Mouse (Mus musculus): Measurements from ENCODE around the gene Ivl. TPM values are rescaled to one million over a fixed set of nuclear protein-coding genes. Genes with fewer than 3 reads are reported as not detected.

Ivl gene
- total RNA-seq (2015) (0.18 TPM in 1 of 2 replicates, not detected in the other), total RNA-seq (2017) (not detected in 2 replicates)

DNA sequence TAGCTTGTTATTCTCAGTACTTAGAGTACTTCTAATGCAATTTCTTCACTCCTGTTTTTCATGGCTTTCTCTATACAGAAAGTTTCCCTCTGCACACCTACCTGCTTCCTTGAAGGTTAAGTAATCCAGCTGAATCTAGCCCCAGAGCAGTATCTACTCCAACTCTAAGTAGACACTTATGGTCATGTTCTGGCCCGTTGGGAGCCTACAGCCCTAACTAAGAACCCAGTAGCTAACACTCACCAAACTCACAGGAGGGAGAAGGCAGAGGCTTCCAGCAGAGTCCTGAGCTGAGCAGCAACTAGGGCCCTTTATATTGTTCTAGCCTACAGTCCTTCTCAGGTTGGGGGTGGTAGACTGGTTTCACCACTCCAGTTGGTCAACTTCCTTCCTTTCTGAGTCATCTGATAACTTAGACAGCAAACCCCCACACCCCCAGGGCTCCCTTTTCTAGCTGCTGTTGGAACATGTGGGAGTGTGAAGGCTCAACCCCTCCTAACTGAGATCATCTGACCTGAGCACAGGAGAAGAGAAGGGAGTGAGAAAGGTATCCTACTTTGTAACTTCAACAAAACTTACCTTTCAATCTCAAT lies at the start of gene Ivl:
Gene Ivl (minus strand): TSS at position 287 of the 593 bp plus-strand sequence.
- ATAC-seq (ENCODE audit: poor library complexity, severe bottlenecking) = no peak; the same call in 1 of the 2 replicates

DNA sequence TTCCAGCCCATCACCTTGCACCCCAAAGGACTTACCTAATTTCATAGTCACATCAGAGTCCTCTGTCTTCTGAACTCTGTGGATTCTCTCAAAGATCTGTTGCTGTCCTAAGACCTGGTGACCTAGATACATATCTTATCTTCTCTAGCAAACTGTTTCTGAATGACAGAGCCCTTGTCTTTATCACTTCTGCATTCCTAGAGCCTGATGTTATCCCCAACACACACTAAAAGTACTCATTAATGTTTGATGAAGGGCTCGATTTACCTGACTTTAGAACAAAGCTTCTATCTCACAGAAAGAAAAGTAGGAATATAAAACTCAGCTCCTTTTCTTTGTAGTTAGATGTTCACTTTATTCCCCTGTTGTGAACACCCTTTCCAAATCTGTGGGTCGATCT lies 48.0 kb upstream of the Ivl start, which contains the start of gene Lce6a:
Gene Lce6a (minus strand): TSS at position 101 of the 400 bp plus-strand sequence.
- no peak for ATAC-seq (ENCODE audit: poor library complexity, severe bottlenecking)

DNA sequence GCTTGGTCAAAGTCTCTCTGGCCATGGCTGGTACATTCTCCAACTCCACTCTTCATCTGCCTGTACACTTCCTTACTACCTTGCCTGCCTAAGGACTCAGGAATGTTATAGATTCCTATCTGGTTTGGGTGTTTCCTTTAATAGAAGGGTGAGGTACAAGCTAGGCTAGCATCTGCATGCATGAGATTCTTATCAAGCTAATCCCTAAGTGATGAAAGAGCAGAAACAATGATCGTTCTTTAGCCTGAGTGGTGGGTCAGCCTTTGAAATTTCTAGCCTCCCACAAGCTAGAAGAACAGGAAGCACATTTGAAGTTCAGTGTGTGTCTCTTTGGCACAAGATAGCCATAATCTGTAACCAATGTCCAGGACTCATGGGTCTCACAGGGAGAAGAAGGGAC lies 36.3 kb upstream of the Ivl start:
- ATAC-seq (ENCODE audit: poor library complexity, severe bottlenecking) = no peak

DNA sequence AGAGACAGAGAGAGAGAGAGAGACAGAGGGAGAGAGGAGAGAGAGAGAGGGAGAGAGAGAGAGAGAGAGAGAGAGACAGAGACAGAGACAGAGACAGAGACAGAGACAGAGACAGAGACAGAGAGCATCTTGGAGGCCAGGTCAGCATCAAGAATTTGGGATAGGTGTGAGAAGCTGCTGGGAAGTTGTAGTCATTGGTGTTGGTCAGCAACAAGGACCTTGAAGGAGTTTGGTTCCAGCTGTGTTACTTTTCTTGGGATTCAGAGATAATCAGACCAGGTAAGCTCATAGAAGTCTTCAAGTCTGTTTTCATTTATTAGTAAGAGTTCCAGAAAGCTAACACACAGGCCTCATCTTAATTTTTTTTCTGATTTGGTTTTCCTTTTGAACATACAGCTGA lies 33.9 kb upstream of the Ivl start, which contains the start of gene 2210017I01Rik:
Gene 2210017I01Rik (minus strand): TSS at position 101 of the 400 bp plus-strand sequence.
- no peak for ATAC-seq (ENCODE audit: poor library complexity, severe bottlenecking)

DNA sequence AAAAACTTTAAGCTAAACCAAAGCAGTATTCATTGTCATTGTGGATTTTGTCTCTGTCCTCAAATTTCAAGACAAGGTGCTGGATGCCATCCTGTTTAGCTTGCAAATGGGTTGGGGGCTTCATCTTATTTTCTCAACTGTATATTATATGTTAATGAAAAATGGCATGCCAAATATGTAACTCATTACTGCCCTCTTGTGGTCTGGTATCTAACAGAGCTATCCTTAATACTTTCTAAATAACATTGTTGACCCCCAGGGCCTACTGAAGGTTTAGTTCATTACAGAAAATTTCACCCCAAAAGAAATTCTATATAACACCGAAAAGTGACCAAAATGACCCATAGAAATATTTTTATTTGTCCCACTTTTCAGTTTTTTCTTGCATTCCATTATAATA lies 28.6 kb upstream of the Ivl start:
- ATAC-seq (ENCODE audit: poor library complexity, severe bottlenecking) = no peak

DNA sequence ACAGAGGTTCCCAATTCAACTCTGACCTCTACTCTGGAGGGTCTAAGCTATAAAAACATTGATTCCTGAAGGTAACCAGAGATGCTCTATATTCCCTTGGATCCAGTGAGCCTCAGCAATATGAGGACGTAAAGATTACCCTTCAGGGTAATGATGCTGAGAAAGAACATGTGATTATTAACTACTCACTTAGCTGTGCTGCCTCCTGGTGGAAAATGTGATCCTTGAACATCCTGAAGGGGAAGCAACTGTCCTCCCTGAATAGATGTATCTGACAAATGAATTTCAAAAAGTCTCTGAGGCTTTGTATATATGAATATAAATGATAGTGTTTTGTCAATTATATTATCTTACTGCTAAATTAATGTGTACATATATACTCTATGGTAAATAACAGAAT lies 26.9 kb upstream of the Ivl start:
- ATAC-seq (ENCODE audit: poor library complexity, severe bottlenecking) = no peak

DNA sequence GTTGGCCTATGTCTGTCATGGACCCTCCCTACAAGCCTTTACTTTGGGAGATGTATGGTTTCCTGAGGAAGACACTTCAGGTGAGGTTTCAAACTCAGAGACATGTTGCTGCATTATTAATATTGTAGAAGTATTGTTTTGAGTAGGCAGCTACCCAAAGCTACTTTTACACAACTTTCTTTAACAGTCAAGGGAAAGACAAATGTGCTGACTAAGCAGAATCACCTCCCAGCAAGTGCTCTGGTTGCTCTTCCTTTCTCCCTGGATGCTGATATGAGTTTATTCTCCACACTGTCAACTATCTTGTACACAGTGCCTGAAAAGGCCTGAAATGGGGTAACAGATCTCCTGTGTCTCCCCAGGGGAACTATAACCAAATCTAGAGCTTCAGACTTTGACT lies 26.4 kb upstream of the Ivl start:
- ATAC-seq (ENCODE audit: poor library complexity, severe bottlenecking) = no peak

DNA sequence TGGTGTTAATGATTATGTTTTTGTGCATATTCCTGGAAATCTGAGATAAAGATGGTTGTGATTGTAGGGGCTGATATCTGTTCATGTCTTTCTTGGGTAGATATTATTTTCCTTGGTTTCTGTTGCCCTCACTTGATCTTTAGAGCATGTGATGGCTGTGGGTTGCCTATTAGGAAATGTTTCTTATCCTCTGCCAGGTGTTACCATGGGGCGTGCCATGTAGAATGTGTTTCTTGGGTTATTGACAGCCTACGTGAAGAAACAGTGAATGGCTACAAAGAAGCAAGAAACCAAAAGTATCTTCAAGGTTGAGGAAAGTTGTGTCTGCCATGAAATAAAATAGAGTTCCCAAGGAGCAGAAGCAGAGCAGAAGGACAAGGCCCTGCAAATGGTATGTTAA lies 24.9 kb upstream of the Ivl start:
- ATAC-seq (ENCODE audit: poor library complexity, severe bottlenecking) = no peak

DNA sequence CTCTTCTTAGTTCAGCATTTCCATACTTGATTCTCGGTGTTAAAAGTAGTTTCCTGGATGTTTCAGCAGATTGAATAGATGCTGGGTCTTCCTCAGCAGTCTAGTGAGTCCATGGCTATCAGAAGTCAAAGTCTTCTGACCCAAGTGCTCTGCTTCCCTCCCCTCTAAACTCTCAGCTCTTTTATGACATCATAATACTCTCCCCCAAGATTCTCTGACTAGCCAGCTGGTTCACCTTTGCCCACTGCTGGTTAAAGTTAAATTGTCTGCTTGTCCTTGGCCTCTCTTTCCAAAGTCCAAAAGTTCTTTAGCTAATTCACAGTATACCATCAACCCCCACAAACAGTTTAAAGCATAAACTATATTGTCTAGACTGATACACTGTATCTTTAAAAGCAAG lies 15.3 kb upstream of the Ivl start, which contains the start of gene Smcp:
Gene Smcp (minus strand): TSS at position 140 of the 400 bp plus-strand sequence.
- ATAC-seq (ENCODE audit: poor library complexity, severe bottlenecking) = no peak

DNA sequence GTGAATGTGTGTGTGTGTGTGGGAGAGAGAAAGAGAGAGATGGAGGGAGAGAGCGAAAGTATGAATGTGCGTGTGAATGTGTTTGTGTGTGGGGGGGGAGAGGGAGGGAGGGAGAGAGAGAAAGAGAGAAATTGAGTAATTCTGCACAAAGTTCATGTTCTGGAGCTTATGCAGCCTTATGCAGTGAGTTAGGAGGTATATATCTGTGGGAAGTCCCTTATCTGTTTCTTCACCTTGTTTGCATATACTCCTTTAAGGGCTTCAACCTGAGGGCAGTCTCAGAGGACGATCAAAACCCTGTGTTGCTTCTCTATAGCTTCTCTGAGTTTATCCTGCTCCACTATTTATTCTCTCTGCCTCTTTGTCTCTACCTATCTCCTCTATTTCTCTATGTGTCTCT lies 13.7 kb upstream of the Ivl start:
- no peak for ATAC-seq (ENCODE audit: poor library complexity, severe bottlenecking)

DNA sequence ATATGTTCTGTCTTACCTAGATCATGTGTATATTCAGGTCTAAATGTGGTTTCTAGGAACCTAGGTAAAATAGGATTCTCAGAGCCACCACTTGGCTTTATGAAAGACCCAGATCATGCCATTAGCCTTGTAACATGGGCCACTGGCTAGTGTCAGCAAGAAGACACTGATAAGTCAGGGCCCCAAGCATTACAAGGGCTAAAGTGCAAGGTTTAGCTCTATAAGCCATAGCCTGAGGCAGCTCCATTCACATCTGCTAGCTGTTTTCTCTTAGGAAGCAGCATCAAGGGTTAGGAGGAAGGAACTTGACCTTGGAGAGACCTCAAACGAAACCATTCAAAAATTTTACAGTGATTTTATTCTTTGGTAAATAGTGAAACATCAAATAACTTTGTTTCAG lies 11.5 kb upstream of the Ivl start:
- no peak for ATAC-seq (ENCODE audit: poor library complexity, severe bottlenecking)

DNA sequence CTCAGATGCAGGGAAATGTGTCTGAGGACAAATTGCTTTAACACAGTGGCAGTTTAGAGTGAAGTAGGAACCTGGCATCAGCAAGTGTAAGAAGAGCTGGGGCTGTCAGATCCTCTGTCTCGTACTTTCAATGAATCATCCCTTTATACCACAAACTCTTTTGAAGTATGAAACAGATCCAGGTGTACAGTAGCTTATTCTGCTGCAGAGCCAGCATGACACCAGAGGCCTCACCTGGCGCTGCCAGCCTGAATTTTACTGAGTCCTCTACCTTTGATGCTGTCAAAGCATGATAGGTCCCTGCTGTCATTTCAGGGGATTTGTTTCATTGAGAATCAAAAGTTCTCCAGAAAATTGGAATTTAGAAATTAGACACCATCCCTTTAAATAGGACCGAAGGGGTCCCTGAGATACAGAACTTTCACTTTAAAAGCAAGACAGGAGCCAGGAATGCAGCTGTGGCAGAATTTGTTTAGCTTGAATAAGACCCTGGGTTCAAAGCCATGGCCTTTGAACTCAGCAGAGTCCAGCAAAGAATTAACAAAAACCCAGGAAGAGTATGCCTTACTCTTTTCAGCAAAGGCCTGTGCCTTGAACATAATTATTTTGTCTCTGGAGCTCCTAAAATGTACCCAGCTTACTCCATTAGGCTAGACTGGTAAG lies 9.8 kb upstream of the Ivl start:
- no peak for ATAC-seq (ENCODE audit: poor library complexity, severe bottlenecking)

DNA sequence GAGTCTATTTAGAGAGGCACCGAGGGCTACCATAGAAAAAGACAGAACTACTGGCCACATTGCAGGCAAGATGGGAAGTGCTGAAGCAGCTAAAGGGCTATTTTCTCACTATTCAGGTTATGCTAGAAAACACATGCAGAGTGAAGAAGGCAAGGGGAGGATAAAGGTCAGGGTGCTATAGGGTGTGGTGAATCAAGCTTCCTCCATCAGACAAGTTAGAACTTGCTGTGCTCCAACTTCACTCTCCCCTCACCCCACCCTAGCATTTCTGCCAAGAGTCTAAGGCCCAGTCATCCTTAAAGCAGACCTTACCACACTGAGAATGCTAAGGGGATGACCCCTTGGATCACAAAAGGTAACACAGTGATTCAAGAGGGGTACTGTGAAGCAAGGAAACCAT lies 6.0 kb upstream of the Ivl start:
- ATAC-seq (ENCODE audit: poor library complexity, severe bottlenecking) = no peak

DNA sequence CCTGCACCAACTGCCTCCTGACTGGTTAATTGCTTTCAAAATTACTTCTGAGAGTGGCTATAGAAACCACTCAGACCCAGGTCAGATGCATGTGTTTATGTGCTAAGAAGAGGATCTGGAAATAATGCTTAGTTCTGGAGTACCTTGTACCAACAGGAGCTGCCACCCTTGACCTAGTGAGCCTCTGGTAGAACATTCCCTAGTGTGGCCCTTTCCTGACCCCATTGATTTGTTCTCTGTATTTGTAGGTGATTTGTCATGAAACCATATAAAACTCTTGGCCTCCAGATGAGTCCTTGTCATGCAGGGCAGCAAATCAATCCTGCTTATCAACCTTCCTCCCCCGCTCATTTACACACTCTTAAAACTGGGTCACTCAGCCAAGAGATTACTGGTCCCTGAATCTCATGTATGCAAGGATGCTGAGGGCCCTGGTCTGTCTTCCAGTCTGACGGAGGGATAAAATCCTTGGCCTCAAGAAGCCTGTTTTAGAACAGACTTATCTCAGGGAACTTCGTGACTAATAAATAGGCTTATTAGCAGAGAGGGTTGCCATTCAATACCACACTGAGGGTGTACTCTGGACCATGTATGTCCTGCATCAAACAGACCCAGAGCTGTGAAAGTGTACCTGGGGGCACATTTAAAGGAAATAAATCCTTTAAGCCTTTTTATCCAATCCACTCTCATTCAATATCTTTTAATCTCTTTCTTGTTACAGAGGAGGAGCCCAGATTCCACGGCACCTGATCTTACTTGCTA lies 5.3 kb upstream of the Ivl start:
- no peak for ATAC-seq (ENCODE audit: poor library complexity, severe bottlenecking)

DNA sequence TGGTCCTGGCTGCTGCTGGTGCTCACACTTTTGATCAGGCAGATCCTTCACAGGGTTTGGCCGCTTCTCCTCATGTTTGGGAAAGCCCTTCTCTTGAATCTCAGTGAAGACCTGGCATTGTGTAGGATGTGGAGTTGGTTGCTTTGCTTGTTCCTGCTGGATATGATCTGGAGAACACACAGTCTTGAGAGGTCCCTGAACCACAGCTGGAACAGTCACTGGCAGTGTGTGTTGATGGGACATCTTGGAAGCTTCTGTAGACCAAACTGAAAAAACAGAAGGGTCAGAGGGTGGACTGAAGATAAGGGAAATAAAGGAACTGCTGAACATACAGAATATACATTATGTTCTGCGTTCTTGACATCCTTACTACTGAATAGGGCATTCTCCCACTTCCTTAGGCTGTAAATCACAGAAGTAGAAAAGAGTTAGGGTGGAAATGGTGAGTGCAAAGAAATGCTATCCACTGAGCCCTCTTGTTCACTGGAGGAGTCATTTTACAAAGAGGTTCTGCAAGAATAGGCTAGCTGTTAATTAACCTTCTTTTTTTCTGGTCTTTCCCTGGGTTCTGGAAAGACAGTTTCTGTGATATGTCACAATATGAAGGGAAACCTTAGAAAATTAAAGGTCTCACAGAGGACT lies 900 bp downstream of the Ivl start:
- no peak for ATAC-seq (ENCODE audit: poor library complexity, severe bottlenecking)

DNA sequence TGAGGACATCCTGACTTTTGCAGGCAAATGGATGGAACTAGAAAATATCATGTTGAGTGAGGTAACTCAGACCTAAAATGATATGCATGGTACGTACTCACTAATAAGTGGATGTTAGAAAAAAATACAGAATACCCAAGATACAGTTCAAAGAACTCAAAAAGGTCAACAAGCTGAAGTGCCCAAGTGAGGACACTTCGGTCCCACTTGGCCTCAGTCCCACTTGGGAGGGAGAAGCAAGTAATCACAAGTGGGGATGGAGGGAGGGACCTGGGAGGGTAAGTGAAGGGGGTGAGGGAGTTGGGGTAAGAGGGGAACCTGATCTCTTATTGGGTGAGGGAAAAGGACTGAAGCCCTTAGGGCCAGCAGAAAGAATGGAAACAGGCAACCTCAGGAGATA lies 4.8 kb downstream of the Ivl start:
- ATAC-seq (ENCODE audit: poor library complexity, severe bottlenecking) = no peak

DNA sequence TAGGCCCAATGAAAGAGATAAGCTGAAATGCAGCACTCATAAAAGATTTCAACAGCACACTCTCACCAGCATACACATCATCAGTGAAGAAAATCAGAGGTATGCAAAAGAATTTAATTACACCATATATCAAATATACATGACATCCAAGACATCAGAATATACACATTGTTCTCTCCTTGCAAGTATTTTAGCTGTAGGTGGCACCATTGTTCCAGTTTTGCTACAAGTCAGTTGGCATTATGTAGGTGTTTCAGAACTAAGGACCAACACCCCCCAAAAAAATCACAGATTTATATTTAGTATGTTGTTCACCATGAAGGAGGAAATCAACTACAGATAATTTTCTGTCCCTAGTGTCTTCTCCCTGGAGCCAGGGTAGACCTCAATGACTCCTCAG lies 8.1 kb downstream of the Ivl start:
- no peak for ATAC-seq (ENCODE audit: poor library complexity, severe bottlenecking)

DNA sequence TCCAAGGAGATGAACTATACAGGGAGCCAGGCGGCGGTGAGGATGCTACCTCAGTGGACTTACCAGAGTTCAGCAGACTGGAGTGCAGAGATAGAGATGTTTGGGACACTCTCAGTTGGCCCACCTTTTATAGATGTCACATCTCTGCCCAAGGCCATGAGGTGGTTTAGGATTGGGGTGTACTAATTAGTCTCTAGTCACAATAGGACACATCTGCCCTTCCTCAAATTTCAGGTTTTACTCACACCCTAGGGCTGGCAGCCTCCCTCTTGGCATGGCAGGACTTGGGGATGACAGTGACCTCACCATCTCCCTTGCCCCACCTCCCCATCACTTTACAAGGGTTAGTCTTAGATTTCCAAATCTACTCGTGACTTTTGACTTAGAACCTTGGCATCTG lies 39.1 kb downstream of the Ivl start, which contains the start of gene 2310046K23Rik:
Gene 2310046K23Rik (minus strand): TSS at position 101 of the 400 bp plus-strand sequence.
- no peak for ATAC-seq (ENCODE audit: poor library complexity, severe bottlenecking)
